Mouse (Mus musculus) mouse trophoblast stem cell (cell line): ENCODE results near the gene Gripap1.
"Not testable (repeated sequence)": the region's sequence is repeated elsewhere in the genome, so short reads cannot be mapped to it uniquely, and the experiment has no call there.

ENCODE experiments used
- in situ Hi-C, 2 experiments: fragments of 300-500 bp; cut with MseI, MboI; formaldehyde crosslinking; loops; 2 replicates in 1 of 2; 3 replicates in 1 of 2; pipeline ENCODE4 v1.15.1; 2025

Gene Gripap1

DNA sequence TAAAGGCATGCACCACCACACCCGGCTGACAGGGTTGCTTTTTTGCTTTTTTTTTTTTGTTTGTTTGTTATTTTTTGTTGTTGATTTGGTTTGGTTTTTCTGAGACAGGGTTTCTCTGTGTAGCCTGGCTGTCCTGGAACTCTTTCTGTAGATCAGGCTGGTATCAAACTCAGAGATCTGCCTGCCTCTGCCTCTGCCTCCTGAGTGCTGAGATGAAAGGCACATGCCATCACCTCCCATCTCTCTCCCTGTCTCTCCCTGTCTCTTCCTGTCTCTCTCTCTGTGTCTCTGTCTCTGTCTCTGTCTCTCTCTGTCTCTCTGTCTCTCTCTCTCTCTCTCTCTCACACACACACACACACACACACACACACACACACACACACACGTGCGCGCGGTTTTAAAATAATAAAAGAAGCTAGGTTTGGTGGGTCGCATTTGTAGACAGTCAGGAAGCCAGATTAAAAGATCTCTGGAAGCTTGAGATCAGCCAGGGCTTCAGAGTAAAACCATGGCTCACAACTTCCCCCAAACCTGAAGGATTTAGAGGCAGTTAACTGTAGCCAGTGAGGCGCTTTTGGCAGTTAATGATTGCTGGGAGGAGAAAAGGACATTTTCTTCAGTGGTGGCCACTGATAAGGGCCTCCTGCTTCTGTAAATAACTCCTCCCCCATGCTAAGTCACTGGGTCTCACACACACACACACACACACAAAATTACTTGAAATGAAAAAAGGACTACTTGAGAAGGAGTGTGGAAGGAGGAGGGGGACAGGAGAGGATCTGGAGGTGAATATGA lies 10.9 kb upstream of the Gripap1 start:
- in situ Hi-C loops: no loop called here

DNA sequence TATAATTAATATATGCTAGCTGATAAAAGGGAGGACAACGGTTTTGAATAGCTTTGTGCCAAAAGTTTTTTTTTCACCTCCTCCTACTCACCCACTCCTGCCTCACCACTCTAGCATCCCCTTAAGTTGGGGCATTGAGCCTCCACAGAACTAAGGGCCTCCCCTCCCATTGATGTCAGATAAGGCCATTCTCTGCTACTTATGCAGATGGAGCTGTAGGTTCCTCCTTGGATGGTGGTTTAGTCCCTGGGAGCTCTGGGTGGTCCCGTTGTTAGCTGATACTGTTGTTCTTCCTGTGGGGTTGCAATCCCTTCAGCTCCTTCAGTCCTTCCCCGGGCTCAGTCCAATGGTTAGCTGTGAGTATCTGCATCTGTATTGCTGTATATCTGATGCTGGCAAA lies 10.3 kb upstream of the Gripap1 start:
- in situ Hi-C loops: no loop called here

DNA sequence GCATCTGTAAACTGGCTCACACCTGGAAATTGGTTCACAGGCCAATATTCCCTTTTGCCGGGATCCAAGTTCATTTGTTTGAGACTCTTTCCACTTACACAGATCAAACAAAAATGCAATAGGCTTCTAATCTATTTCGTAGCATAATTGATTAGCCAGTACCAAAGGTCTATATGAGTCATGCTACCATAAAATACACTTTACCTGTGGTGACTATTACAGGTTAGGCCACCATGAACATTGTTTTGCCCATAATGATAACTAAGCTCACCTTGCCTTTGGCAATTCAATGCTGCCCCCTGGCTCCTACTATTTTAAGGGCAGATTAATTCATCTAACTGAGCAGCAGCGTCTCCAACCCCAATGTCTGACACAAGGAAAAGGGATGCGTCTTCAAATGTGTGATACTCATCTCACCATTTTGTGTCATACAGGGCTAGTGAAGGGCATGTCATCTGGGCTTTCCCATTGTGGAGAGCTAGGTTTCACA lies 6.9 kb upstream of the Gripap1 start:
- in situ Hi-C loops: no loop called here

DNA sequence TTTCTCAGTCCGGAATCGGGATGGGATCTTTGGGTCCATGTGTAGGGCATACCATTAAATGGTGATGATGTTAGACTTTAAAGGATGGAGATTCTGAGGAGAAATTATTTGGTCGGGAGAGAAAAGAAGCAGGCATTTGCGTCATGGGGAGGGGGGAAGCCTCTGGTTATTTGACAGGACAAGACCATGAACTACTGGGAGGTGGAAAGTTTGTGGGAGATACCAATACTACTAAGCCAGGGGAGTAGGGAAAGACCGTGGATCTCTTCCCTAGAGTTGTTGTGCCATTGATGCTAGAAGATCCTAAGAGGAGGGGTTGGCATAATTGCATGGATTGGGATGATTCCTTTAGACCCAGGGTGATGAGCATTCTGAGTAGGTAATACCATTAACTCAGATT lies 744 bp downstream of the Gripap1 start:
- in situ Hi-C loops: no loop called here

DNA sequence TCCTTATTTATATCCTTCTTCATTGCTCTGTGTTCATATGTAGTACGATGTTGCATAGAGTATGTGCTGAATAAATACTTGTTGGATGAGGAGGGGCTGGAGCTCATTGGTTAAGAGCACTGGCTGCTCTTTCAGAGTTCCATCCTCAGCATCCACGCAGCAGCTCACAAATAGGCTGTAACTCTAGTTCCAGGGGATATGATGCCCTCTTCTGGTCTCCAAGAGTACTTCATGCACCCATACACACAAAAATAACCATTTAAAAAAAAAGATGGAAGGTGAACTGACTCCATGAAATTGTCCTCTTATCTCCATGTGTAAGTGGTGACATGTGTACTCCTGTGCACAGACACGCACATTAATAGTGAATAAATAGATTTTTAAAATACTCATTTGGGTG lies 3.8 kb downstream of the Gripap1 start:
- in situ Hi-C loops: no loop called here

DNA sequence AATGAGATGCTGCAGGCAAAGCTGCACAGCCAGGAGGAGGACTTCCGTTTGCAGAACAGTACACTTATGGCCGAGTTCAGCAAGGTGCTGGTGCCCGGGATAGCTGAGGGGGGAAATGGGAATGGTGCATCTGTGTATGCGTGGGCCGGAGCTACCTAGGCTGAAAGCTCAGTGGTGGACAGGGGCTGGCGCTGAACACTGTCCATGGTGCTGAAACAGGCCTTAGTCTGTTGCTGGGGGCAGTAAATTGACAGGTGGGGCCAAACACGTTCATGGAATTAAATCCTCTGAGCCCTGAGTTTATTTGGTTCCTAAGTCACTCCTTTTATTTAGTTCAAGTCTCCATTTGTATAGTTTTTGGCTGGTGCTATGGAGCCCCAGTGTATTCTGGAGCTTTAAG lies 5.5 kb downstream of the Gripap1 start:
- in situ Hi-C loops: no loop called here

DNA sequence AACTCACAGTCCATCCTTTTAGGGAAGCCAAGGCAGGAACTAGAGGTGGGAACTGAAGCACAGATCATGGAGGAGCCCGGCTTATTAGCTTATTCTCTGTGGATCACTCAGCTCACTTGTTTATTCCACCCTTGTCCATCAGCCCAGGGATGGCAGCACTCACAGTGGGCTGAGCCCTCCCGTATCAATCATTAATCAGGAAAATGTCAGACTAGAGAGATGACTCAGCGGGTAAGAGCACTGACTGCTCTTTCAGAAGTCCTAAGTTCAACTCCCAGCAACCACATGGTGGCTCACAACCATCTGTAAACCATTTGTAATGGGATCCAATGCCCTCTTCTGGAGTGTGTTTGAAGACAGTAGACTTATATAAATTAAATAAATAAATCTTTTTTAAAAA lies 7.8 kb downstream of the Gripap1 start:
- in situ Hi-C loops: no loop called here

DNA sequence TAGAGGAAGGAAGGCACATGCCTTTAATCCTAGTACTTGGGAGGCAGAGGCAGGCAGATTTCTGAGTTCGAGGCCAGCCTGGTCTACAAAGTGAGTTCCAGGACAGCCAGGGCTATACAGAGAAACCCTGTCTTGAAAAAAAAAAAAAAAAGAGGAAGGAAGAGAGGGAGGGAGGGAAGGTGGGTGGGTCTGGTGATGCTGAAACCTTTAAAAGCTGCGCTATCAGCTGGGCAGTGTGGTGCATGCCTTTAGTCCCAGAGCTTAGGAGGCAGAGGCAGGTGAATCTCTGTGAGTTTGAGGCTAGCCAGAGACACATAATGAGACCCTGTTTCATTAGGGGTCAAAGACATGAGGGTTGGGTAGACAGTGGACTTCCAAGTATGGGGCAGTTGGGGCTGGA lies 12.6 kb downstream of the Gripap1 start:
- in situ Hi-C loops: not testable (repeated sequence)

DNA sequence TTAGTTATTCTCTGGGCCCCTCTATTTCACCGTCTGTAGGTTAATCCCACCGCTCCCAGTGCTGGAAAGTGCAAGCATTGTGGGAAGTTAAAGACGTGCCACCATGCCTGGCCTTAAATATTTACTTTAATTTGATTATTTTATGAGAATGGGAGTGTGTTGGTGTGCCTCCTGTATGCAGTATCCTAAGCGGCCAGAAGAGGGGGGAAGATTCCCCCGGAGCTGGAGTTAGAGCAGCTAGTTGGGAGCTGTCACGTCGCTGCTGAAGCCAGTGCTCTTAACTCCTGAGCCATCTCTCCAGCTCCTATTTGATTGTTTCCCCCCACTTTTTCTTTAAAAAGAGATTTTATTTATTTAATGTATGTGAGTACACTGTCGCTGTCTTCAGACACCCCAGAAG lies 25.5 kb downstream of the Gripap1 start:
- in situ Hi-C loops: not testable (repeated sequence)

DNA sequence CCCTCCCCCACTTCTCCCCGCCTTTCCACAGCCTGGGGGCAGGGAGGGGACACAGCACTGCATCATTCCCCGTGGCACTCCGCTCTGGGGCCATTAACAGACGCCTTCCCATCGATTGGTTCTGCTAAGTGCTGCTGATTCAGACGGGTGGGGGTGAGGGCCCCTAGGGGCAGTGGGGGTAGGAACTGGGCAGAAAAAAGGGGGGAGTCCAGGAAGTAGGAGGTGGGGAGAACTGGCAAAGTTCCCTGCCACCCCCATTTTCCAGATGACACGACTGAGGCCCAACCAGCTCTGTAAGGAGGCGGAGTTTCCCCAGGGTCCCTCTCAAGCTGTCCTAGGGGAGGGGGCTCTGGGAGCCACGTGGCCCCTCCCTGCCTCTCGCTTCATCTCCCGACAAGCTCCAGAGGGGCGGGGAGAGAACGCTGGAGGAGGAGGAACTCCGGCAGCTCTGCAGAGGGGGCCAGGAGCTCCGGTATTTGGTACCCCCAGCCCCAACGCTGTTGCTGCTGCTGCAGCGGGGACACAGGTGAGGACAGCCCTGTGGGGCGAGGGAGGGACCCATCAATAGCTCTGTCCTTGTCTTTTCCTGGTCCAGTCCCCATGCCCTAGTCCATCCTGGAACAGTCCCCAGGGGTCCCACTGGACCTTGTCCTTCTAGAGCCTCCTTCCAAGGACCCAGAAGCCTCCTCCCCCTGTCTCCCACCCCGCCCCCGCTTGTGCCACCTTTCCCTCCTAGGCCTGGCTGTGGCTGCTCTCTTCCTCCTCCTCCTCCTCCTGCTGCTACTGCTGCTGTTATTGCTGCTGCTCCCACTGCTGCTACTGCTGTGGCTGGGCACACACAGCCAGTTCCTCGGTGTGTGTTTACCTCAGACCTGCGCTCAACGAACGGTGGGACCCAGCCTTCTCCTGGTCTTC lies 32.6 kb downstream of the Gripap1 start, which contains the start of gene Kcnd1:
Gene Kcnd1, plus strand, starts transcription at position 425 of the 915 bp plus-strand sequence.
- in situ Hi-C loops: no loop called here

DNA sequence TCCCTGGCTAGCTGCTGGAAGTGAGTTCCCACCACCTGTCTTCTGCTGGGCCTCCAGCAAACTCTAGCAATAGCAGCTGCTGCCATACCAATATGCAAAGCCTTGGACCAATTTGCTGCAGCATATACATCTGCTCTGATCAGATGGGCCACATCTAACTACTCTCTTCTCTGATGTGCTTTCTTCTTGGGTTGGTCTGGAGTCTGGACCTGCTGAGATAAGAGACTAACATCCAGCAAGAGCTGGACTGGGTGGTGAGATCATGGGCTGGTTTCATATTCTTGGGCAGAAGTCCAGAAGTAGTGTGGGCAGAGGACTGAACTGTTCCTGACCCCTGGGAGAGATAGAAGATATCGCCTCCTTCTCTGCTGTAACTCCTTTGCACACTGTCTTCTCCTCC lies 47.6 kb downstream of the Gripap1 start:
- in situ Hi-C loops: no loop called here

DNA sequence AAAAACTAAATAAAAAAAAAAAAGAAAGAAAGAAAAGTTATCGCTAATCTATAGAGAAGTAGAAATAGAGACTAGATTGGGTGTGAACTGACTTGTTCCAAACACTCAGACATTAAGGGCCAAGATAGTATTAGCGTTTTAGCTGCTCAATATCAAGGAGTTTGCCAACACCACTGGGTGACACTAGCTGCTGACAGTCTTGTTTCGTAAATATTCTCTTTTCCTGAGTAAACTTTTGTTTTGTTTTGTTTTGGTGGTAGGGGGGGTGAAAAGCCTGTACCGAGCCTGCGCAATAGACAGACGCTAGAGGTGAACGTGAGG lies 51.2 kb downstream of the Gripap1 start:
- in situ Hi-C loops: no loop called here

DNA sequence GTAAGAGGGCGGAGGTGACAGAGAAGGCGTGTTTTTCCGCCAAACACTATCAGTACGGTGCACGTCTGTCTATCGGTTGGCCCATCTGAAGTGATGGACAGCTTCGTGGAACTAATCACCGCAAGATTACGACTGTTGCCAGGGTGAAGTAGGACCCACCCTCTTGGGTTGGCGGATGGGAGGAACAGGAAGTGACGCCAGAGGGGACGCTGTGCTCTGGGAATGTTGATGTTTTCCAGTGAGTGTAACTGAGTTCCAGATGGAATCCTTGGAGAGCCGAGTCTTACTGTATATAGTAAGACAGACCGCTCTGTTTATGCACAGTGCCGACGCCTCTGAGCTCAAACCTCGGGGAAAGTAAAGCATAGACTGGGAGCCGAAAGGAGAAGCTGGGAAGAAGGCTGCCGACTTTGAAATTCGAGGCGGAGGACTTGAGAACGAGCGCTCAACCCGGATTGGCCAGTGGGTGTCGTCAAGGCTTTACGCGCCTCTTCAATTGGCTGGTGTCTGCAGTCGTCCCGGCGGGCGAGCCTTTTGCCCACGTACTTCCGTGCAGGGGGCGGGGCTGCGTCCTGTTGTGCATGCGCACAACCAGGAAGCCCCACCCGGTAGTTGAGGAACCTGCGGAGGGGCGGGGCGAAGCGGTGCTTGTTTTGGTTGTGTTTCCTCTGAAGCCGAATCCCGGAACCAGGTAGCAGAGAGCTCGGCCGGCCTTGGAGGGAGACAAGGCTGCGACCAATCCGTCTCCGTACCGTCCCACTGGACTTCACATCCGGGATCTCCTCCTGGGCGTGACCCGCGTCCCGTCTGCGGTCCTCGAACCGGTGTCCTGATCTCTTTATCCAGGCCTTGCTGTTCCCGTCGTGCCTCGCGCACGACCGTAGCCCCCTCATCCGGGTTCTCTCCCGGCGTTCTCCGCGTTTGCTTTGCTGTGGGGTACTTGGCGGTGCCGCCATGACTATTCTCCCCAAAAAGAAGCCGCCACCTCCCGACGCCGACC lies 51.9 kb downstream of the Gripap1 start, which contains the start of gene Otud5:
Gene Otud5, plus strand, starts transcription at position 202 of the 1,000 bp plus-strand sequence.
- in situ Hi-C loops: no loop called here

DNA sequence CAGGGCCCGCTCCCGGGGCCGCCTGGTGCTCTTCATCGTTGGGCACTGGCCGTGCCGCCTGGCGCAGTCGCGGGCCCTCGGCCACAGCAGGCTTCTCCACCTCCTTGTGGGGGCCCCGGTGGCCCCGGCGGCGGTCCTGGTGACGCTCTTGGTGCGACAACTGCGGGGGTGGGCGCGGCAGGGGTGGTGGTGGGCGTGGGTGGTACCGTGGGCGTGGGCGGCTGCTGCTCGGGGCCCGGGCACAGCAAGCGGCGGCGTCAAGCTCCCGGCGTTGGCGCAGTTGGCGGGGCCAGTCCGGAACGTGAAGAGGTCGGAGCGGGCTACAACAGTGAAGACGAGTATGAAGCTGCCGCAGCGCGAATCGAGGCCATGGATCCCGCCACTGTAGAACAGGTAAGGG lies 52.8 kb downstream of the Gripap1 start:
- in situ Hi-C loops: no loop called here

DNA sequence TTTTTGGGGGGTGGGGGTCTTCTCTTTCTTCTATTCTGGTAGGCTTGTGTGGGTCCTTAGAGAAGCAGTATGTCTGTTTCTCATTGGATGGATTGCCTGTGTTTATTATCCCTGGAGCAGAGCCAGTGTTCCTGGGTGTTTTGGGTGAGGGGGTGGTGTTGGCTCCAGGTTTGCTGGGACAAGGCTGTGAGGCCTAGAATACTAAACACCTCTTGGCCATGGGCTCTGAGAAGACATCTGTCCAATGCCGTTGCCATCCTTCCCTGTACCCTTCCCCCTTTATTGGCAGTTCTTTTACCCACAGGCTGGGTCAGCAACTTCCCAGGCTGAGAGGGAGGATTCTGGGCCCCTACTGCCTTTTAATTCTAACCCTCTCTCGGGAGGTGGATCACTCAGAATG lies 58.3 kb downstream of the Gripap1 start:
- in situ Hi-C loops: no loop called here

DNA sequence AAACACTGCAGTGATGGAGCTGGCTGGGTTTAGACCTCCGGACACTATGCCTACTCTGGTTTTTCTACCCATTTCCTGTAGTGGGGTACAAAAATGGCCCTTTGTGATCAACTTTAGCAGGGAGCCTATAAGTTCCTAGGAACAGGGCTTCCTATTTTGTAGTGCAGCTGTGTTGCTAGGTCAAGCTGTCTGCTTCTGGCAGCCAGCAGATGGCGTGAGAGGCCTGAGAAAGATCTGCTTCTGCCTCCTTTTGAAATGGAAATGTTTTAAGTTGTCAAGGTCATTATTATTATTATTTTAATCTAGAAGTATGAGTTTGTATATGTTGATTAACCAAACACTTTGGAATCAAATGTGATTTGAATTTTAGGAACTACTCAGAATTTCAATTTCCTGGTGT lies 65.0 kb downstream of the Gripap1 start:
- in situ Hi-C loops: no loop called here

DNA sequence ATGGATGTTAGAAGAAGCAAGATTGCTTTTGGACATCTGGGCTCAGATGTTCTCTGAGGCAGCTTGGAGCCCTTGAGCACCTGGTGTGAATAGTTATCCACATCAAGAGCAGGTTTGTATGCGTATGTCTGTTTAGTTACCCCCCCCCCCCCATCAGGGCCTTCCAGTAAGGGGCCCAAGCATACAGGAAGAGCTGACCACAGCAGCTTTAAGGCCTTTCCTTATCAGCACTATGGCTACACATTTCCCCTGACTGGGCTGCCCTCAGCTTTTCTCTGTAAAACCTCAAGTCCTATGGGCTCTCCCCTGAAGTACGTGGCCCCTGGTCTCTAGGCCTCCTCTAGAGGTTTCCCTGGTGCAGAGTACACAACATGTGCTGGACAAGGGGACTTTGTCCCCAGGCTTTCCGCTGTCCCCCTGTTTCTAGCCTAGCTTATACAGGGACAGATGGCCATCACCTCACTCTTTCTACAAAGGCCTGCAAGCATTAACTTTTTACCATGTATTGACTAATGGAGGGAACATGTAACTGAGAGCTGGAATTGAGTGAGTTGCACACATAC lies 69.7 kb downstream of the Gripap1 start:
- in situ Hi-C loops: no loop called here

DNA sequence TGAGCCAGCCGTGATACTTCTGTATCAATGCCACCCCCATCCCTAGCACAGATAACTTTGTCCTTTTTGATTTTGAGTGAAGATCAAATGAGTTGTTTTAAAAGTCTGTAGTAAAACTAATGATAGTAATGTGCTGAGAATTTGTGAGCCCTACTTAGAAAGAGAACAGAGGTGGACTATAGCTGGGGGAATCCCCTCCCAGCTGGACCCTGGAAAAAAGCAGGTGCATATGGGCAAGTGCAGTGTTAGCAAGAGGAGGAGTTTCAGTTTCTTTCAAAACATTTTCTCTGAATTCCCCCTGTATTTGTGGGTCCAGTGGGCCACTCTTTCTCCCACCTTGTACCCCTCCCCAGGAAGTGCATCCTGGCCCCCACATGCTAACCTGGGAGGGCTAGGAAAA lies 73.6 kb downstream of the Gripap1 start:
- in situ Hi-C loops: no loop called here

DNA sequence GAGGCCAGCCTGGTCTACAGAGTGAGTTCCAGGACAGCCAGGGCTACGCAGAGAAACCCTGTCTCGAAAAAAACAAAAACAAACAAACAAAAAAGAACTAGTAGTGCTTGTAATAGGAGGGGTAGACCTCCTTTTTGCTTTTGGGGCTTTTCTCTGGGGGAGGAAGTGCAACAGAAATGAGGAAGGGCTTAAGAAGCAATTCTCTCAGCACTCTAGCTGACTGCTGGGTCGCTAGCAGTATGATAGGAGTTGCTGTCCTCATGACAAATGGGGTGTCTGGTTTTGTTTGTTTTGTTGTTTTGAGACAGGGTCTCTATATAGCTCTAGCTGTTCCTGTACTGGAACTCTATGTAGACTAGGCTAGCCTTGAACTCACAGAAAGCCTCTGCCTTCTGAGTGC lies 75.0 kb downstream of the Gripap1 start:
- in situ Hi-C loops: no loop called here

DNA sequence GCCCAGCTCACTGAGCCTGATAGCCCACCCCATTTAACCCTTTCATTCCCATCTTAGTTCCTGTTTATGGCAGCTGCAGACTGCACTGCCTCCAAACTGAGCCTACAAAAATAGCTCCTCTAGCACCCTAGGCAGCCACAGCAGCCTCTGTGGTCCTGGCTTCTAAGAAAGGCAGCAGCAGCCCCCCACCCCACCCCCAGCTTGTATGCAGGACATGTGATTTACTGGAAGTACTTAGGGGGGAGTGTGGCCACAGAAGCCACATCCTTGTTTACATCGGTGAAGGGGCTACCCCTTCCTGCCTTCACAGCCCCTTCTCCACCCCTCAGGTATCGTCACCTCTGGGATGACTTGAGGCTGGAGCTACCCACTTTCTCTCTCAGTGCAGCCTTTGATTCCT lies 75.8 kb downstream of the Gripap1 start:
- in situ Hi-C loops: no loop called here

DNA sequence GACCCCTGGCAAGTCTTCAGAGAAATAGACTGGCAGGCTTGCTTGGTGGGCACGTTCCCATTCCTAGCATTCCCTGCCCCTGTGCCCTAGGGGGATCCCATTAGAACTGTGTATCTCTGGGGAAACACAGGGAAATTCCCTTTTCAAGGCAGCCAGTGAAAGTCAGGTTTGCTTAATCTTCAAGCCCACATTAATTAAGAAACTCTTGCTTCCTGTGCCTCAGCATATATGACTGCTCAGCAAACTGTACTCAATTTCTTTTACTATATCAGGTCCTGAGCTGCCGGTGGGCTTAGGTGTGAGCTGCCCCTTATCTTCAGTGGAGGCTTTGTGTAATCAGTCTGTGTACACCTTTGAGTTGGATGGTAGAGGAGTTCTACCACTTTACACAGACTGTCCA lies 76.2 kb downstream of the Gripap1 start:
- in situ Hi-C loops: no loop called here
